Mouse (Mus musculus) midbrain, embryonic 16.5 days (tissue): Measurements from ENCODE around the gene Pcca. TPM values are rescaled to one million over a fixed set of nuclear protein-coding genes. Genes with fewer than 3 reads are reported as not detected.

Source experiments
- ATAC-seq: fragments of 200-750 bp; cut with Nextera tagmentation; 2 replicates; pipeline ENCODE4 v1.8.0; 2017; ENCODE audit warnings: moderate TSS enrichment
- H3K27ac ChIP-seq: fragments of 300-500 bp; sonication (generic); 2 replicates; pipeline ENCODE4 v1.5.1; 2014; ENCODE audit warnings: mild to moderate bottlenecking, low read length, mixed read lengths
- H3K27me3 ChIP-seq: fragments of 300-500 bp; sonication (generic); 2 replicates; pipeline ENCODE4 v1.6.1; 2014; ENCODE audit warnings: low read depth, low read length, mixed read lengths; ENCODE audit not compliant: control insufficient read depth, insufficient read depth
- H3K36me3 ChIP-seq: fragments of 300-500 bp; sonication (generic); 2 replicates; pipeline ENCODE4 v1.6.1; 2014; ENCODE audit warnings: mild to moderate bottlenecking, low read length, moderate library complexity, mixed read lengths; ENCODE audit not compliant: control insufficient read depth, insufficient read depth
- H3K4me1 ChIP-seq: fragments of 300-500 bp; sonication (generic); 2 replicates; pipeline ENCODE4 v1.6.1; 2014; ENCODE audit warnings: mild to moderate bottlenecking, low read length, mixed read lengths; ENCODE audit not compliant: control insufficient read depth, insufficient read depth
- H3K4me2 ChIP-seq: fragments of 300-500 bp; sonication (generic); 2 replicates; pipeline ENCODE4 v1.6.1; 2014; ENCODE audit warnings: mild to moderate bottlenecking, low read length, mixed read lengths
- H3K4me3 ChIP-seq: fragments of 300-500 bp; sonication (generic); 2 replicates; pipeline ENCODE4 v1.5.1; 2014; ENCODE audit warnings: low read depth, mild to moderate bottlenecking, low read length, moderate library complexity, mixed read lengths
- H3K9ac ChIP-seq: fragments of 300-500 bp; sonication (generic); 2 replicates; pipeline ENCODE4 v1.6.1; 2014; ENCODE audit warnings: low read depth, low read length, mixed read lengths
- H3K9me3 ChIP-seq: fragments of 300-500 bp; sonication (generic); replicated peaks from 2 replicates; pipeline ENCODE4 v1.6.1; 2014; ENCODE audit warnings: mild to moderate bottlenecking, low read length, mixed read lengths; ENCODE audit not compliant: control insufficient read depth, poor library complexity, severe bottlenecking
- WGBS: fragments of 180-500 bp; shearing (Covaris S2); extraction: QIAGEN DNeasy Blood & Tissue Kit; methylation state at CpG from one replicate; pipeline ENCODE4 v1.1.7; 2014; 5-methylcytosine and 5-hydroxymethylcytosine counted together
- polyA plus RNA-seq: library from polyadenylated mRNA; unstranded; fragments of >200 nt; fragmentation: Nextera tagmentation; extraction: Ambion mirVana; gene quantifications from 2 replicates; pipeline ENCODE4 v1.2.1, GENCODE M21; 2015

Gene Pcca
- polyA plus RNA-seq, 1 experiment from 2014 or later = 25.9 TPM

- Histone ChIP-seq H3K4me3 (no peak overlapping the region), H3K4me2 (no peak overlapping the region), H3K27ac (no peak overlapping the region), H3K9ac (no peak overlapping the region), H3K4me1 (no peaks in the 10 kb centered on the region), H3K9me3 (no peaks in the 10 kb centered on the region), H3K27me3 (no peaks in the 10 kb centered on the region), H3K36me3 (no peaks in the 10 kb centered on the region)
- WGBS = 80% methylated on average over 2 of the region's 2 CpGs
- no peak for ATAC-seq
These were observed 289.7 kb downstream of the Pcca start for GRCm38 (mm10) chr14:122823791-122824190.

GRCm38 (mm10) chr14:122825464-122825863 is 291.3 kb downstream of the Pcca start:
- H3K27me3 ChIP-seq = no peaks in the 10 kb centered on the region
- H3K9me3 ChIP-seq = no peaks in the 10 kb centered on the region
- WGBS = 94% methylated on average over 2 of the region's 2 CpGs
- no peak overlapping the region for H3K27ac ChIP-seq
- no peaks in the 10 kb centered on the region for H3K36me3 ChIP-seq
- ATAC-seq = no peak
- no peak overlapping the region for H3K4me2 ChIP-seq
- H3K9ac ChIP-seq = no peak overlapping the region
- no peak overlapping the region for H3K4me3 ChIP-seq
- H3K4me1 ChIP-seq = no peaks in the 10 kb centered on the region

GRCm38 (mm10) chr14:122830433-122830832 is 296.3 kb downstream of the Pcca start:
- ATAC-seq = no peak
- Histone ChIP-seq H3K27me3 (no peaks in the 10 kb centered on the region), H3K4me2 (no peak overlapping the region), H3K9ac (no peak overlapping the region), H3K4me1 (no peaks in the 10 kb centered on the region), H3K36me3 (peaks cover 2% of the 10 kb centered on the region; the same call in 1 of the 2 replicates), H3K27ac (no peak overlapping the region), H3K9me3 (no peaks in the 10 kb centered on the region), H3K4me3 (no peak overlapping the region)
- WGBS = 89% methylated on average over 1 of the region's 1 CpGs

- H3K27me3 ChIP-seq = no peaks in the 10 kb centered on the region
- no peak overlapping the region for H3K4me3 ChIP-seq
- H3K4me1 ChIP-seq = no peaks in the 10 kb centered on the region
- H3K4me2 ChIP-seq = no peak overlapping the region
- no peaks in the 10 kb centered on the region for H3K9me3 ChIP-seq
- H3K27ac ChIP-seq = no peak overlapping the region
- ATAC-seq = no peak
- peaks cover 2% of the 10 kb centered on the region; the same call in 1 of the 2 replicates for H3K36me3 ChIP-seq
- H3K9ac ChIP-seq = no peak overlapping the region
- 89% methylated on average over 3 of the region's 3 CpGs for WGBS
These were observed 299.5 kb downstream of the Pcca start for GRCm38 (mm10) chr14:122833666-122834065.

GRCm38 (mm10) chr14:122834753-122835152 is 300.6 kb downstream of the Pcca start:
- Histone ChIP-seq H3K4me1 (no peaks in the 10 kb centered on the region), H3K4me2 (no peak overlapping the region), H3K4me3 (no peak overlapping the region), H3K27ac (no peak overlapping the region), H3K9me3 (no peaks in the 10 kb centered on the region), H3K36me3 (peaks cover 2% of the 10 kb centered on the region; the same call in 1 of the 2 replicates), H3K9ac (no peak overlapping the region), H3K27me3 (no peaks in the 10 kb centered on the region)
- 100% methylated on average over 1 of the region's 1 CpGs for WGBS
- ATAC-seq = no peak

- no peaks in the 10 kb centered on the region for H3K9me3 ChIP-seq
- H3K4me2 ChIP-seq = no peak overlapping the region
- no peak overlapping the region for H3K4me3 ChIP-seq
- H3K4me1 ChIP-seq = no peaks in the 10 kb centered on the region
- no peaks in the 10 kb centered on the region for H3K27me3 ChIP-seq
- ATAC-seq = no peak
- H3K9ac ChIP-seq = no peak overlapping the region
- peaks cover 2% of the 10 kb centered on the region; the same call in 1 of the 2 replicates for H3K36me3 ChIP-seq
- H3K27ac ChIP-seq = no peak overlapping the region
- 62% methylated on average over 7 of the region's 7 CpGs for WGBS
These were observed 301.5 kb downstream of the Pcca start for GRCm38 (mm10) chr14:122835487-122836190.

GRCm38 (mm10) chr14:122836221-122836620 is 302.1 kb downstream of the Pcca start:
- Histone ChIP-seq H3K4me1 (no peaks in the 10 kb centered on the region), H3K9me3 (no peaks in the 10 kb centered on the region), H3K4me3 (no peak overlapping the region), H3K27ac (no peak overlapping the region), H3K4me2 (no peak overlapping the region), H3K36me3 (peaks cover under 1% of the 10 kb centered on the region; the same call in 1 of the 2 replicates), H3K27me3 (no peaks in the 10 kb centered on the region), H3K9ac (no peak overlapping the region)
- 35% methylated on average over 4 of the region's 4 CpGs for WGBS
- no peak for ATAC-seq

- Histone ChIP-seq H3K9ac (no peak overlapping the region), H3K4me1 (no peaks in the 10 kb centered on the region), H3K9me3 (no peaks in the 10 kb centered on the region), H3K4me2 (no peak overlapping the region), H3K27me3 (no peaks in the 10 kb centered on the region), H3K36me3 (no peaks in the 10 kb centered on the region), H3K27ac (no peak overlapping the region), H3K4me3 (no peak overlapping the region)
- WGBS = 72% methylated on average over 2 of the region's 2 CpGs
- ATAC-seq = no peak
These were observed 302.9 kb downstream of the Pcca start for GRCm38 (mm10) chr14:122837018-122837417.

- 90% methylated on average over 5 of the region's 5 CpGs for WGBS
These were observed 318.5 kb downstream of the Pcca start for GRCm38 (mm10) chr14:122852506-122853057.

More at GRCm38 (mm10) chr14:122852506-122853057, 318.5 kb downstream of the Pcca start:
- Histone ChIP-seq H3K4me2 (no peak overlapping the region), H3K27ac (no peak overlapping the region), H3K9me3 (no peaks in the 10 kb centered on the region), H3K27me3 (no peaks in the 10 kb centered on the region), H3K9ac (no peak overlapping the region), H3K36me3 (no peaks in the 10 kb centered on the region), H3K4me1 (no peaks in the 10 kb centered on the region), H3K4me3 (no peak overlapping the region)
- ATAC-seq = no peak
